Mouse (Mus musculus): Measurements from ENCODE around the gene Ddr1. TPM values are rescaled to one million over a fixed set of nuclear protein-coding genes. Genes with fewer than 3 reads are reported as not detected.
A peak's percentile ranks its signal among the peaks of the same experiment; 100 is the strongest.

The Ddr1 gene
- polyA plus RNA-seq (2012; rRNA removed): 91.2 and 109 TPM in 2 replicates

GRCm38 (mm10) chr17:35704621-35705464 lies at the start of gene Ddr1:
Ddr1 (minus strand) TSS chr17:35704621.
- H3K36me3 ChIP-seq (ENCODE audit: control insufficient read depth, insufficient read depth, low read length): no peaks in the 10 kb centered on the region
- DNase-seq: peak; percentile 89
- 11% methylated on average over 19 of the region's 19 CpGs for WGBS
- peak within 1 kb of the TSS; percentile 52 for H3K27ac ChIP-seq (ENCODE audit: insufficient read depth, low read depth, low read length)
- peak within 1 kb of the TSS; percentile 19; the same call in 1 of the 2 replicates for H3K4me3 ChIP-seq (ENCODE audit: insufficient read depth, low read depth, low read length)
- no peak for TF ChIP-seq POLR2A (IDR thresholded peaks at IDR 0.05; ENCODE audit: low read depth, low read length)
- TF ChIP-seq CTCF (conservative IDR thresholded peaks at IDR 0.05; ENCODE audit: insufficient read depth, insufficient read length, low read depth, low read length): no peak
- H3K4me1 ChIP-seq (ENCODE audit: control insufficient read depth, insufficient read depth, low read length): peaks cover 15% of the 10 kb centered on the region
- no peaks in the 10 kb centered on the region for H3K27me3 ChIP-seq (replicated peaks; ENCODE audit: control insufficient read depth, insufficient read depth, low read length)

DNA sequence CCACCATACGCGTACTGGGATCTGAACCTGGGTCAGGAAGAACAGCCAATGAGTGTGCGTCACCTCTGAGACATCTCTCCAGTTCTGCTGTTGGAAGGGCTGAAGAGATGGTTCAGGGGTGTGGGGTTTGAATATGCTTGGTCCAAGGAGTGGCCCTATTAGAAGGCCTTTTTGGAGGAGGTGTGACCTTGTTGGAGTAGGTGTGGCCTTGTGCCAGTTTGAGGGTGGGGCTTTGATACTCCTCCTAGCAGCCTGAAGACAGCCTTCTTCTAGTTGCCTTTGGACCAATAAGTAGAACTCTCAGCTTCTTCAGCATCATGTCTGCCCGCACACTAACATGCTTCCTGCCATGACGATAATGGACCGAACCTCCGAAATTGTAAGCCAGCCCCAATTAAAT lies 49.2 kb upstream of the Ddr1 start:
- WGBS: 98% methylated on average over 7 of the region's 7 CpGs
- DNase-seq: no peak
- Histone ChIP-seq H3K27me3 (replicated peaks; ENCODE audit: control insufficient read depth, insufficient read depth, low read length) (no peaks in the 10 kb centered on the region), H3K4me3 (ENCODE audit: insufficient read depth, low read depth, low read length) (no peak overlapping the region), H3K36me3 (ENCODE audit: control insufficient read depth, insufficient read depth, low read length) (no peaks in the 10 kb centered on the region), H3K27ac (ENCODE audit: insufficient read depth, low read depth, low read length) (no peak overlapping the region), H3K4me1 (ENCODE audit: control insufficient read depth, insufficient read depth, low read length) (no peaks in the 10 kb centered on the region)
- TF ChIP-seq POLR2A (IDR thresholded peaks at IDR 0.05; ENCODE audit: low read depth, low read length): no peak
- TF ChIP-seq CTCF (conservative IDR thresholded peaks at IDR 0.05; ENCODE audit: insufficient read depth, insufficient read length, low read depth, low read length): no peak

DNA sequence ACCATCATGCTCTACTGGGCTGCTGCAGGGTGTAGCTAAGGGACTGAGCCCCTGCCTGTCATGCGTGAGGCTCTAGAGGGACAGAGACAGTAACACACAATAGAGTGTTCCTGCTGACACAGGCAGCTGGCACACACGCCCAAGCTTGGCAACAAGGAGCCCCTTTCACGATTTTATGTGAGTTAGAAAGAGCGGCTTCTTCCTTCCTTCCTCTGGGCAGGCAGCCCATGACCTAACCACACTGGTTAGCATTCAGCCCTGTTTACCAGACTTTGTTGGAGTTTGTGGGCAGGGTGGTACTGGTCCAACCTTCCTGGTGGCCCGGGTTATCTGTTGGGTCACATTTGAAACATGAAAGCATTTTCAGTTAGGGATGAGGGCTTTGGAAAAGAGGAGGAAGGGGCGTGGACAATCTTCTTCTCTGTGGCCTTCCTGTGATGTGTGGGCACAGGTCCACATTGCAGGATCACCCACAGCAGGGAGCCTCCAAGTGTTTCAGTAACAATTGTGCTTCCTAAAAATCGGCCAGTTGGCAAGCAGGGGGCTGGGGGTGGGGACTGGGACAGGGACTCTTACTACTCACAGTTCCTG lies 47.9 kb upstream of the Ddr1 start:
- no peaks in the 10 kb centered on the region for H3K4me1 ChIP-seq (ENCODE audit: control insufficient read depth, insufficient read depth, low read length)
- no peaks in the 10 kb centered on the region for H3K27me3 ChIP-seq (replicated peaks; ENCODE audit: control insufficient read depth, insufficient read depth, low read length)
- H3K36me3 ChIP-seq (ENCODE audit: control insufficient read depth, insufficient read depth, low read length): no peaks in the 10 kb centered on the region
- peak overlapping the region; percentile 9; the same call in 1 of the 2 replicates for H3K27ac ChIP-seq (ENCODE audit: insufficient read depth, low read depth, low read length)
- no peak for TF ChIP-seq POLR2A (IDR thresholded peaks at IDR 0.05; ENCODE audit: low read depth, low read length)
- TF ChIP-seq CTCF (conservative IDR thresholded peaks at IDR 0.05; ENCODE audit: insufficient read depth, insufficient read length, low read depth, low read length): no peak
- 52% methylated on average over 7 of the region's 7 CpGs for WGBS
- DNase-seq: peak; percentile 70
- no peak overlapping the region for H3K4me3 ChIP-seq (ENCODE audit: insufficient read depth, low read depth, low read length)

GRCm38 (mm10) chr17:35749685-35750084 lies 45.3 kb upstream of the Ddr1 start:
- H3K27ac ChIP-seq (ENCODE audit: insufficient read depth, low read depth, low read length): no peak overlapping the region
- no peaks in the 10 kb centered on the region for H3K27me3 ChIP-seq (replicated peaks; ENCODE audit: control insufficient read depth, insufficient read depth, low read length)
- TF ChIP-seq CTCF (conservative IDR thresholded peaks at IDR 0.05; ENCODE audit: insufficient read depth, insufficient read length, low read depth, low read length) (no peak), POLR2A (IDR thresholded peaks at IDR 0.05; ENCODE audit: low read depth, low read length) (no peak)
- DNase-seq: no peak
- H3K36me3 ChIP-seq (ENCODE audit: control insufficient read depth, insufficient read depth, low read length): no peaks in the 10 kb centered on the region
- no peak overlapping the region for H3K4me3 ChIP-seq (ENCODE audit: insufficient read depth, low read depth, low read length)
- WGBS: 79% methylated on average over 10 of the region's 10 CpGs
- no peaks in the 10 kb centered on the region for H3K4me1 ChIP-seq (ENCODE audit: control insufficient read depth, insufficient read depth, low read length)

- TF ChIP-seq CTCF (conservative IDR thresholded peaks at IDR 0.05; ENCODE audit: insufficient read depth, insufficient read length, low read depth, low read length) (no peak), POLR2A (IDR thresholded peaks at IDR 0.05; ENCODE audit: low read depth, low read length) (no peak)
- Histone ChIP-seq H3K27ac (ENCODE audit: insufficient read depth, low read depth, low read length) (no peak overlapping the region), H3K36me3 (ENCODE audit: control insufficient read depth, insufficient read depth, low read length) (no peaks in the 10 kb centered on the region), H3K4me3 (ENCODE audit: insufficient read depth, low read depth, low read length) (no peak overlapping the region), H3K4me1 (ENCODE audit: control insufficient read depth, insufficient read depth, low read length) (no peaks in the 10 kb centered on the region), H3K27me3 (replicated peaks; ENCODE audit: control insufficient read depth, insufficient read depth, low read length) (no peaks in the 10 kb centered on the region)
- 100% methylated on average over 2 of the region's 2 CpGs for WGBS
- no peak for DNase-seq
Measured at GRCm38 (mm10) chr17:35744361-35744760, 39.9 kb upstream of the Ddr1 start.

- WGBS: 79% methylated on average over 3 of the region's 3 CpGs
- Histone ChIP-seq H3K4me1 (ENCODE audit: control insufficient read depth, insufficient read depth, low read length) (no peaks in the 10 kb centered on the region), H3K27me3 (replicated peaks; ENCODE audit: control insufficient read depth, insufficient read depth, low read length) (no peaks in the 10 kb centered on the region), H3K36me3 (ENCODE audit: control insufficient read depth, insufficient read depth, low read length) (no peaks in the 10 kb centered on the region), H3K4me3 (ENCODE audit: insufficient read depth, low read depth, low read length) (no peak overlapping the region), H3K27ac (ENCODE audit: insufficient read depth, low read depth, low read length) (no peak overlapping the region)
- no peak for DNase-seq
- TF ChIP-seq POLR2A (IDR thresholded peaks at IDR 0.05; ENCODE audit: low read depth, low read length): no peak
- TF ChIP-seq CTCF (conservative IDR thresholded peaks at IDR 0.05; ENCODE audit: insufficient read depth, insufficient read length, low read depth, low read length): no peak
Measured at GRCm38 (mm10) chr17:35742948-35743347, 38.5 kb upstream of the Ddr1 start.

- WGBS: 85% methylated on average over 9 of the region's 9 CpGs
- H3K36me3 ChIP-seq (ENCODE audit: control insufficient read depth, insufficient read depth, low read length): no peaks in the 10 kb centered on the region
- no peaks in the 10 kb centered on the region for H3K27me3 ChIP-seq (replicated peaks; ENCODE audit: control insufficient read depth, insufficient read depth, low read length)
- DNase-seq: no peak
- H3K4me1 ChIP-seq (ENCODE audit: control insufficient read depth, insufficient read depth, low read length): no peaks in the 10 kb centered on the region
- TF ChIP-seq POLR2A (IDR thresholded peaks at IDR 0.05; ENCODE audit: low read depth, low read length) (no peak), CTCF (conservative IDR thresholded peaks at IDR 0.05; ENCODE audit: insufficient read depth, insufficient read length, low read depth, low read length) (no peak)
- no peak overlapping the region for H3K4me3 ChIP-seq (ENCODE audit: insufficient read depth, low read depth, low read length)
- H3K27ac ChIP-seq (ENCODE audit: insufficient read depth, low read depth, low read length): no peak overlapping the region
Measured at GRCm38 (mm10) chr17:35741589-35742226, 37.3 kb upstream of the Ddr1 start.
